23 mouse cellular contexts compared by ENCODE assay signal in genomic region chr15:79798591-79798990, GRCm38 (mm10). TPM values are rescaled to one million over a fixed set of nuclear protein-coding genes. Genes with fewer than 3 reads are reported as not detected.
DNase-seq lines count a peak whose midpoint lies in the region; ATAC-seq and TF ChIP-seq lines count a peak whose summit lies in the region.
"Had no signal": no experiment of that assay in that cellular context is flagged by ENCODE, and none has a peak within 500 bp of the region (broad histone marks: within the 10 kb centered on the region; RNA-seq: fewer than 3 reads in every experiment).

No protein-coding gene starts in this region.

- peak overlapping the region; percentile 36; the same call in 1 of the 2 replicates for H3K27ac ChIP-seq in cerebellum, adult 2 months (ENCODE audit: insufficient read depth, low read length)
- H3K27ac ChIP-seq: embryonic facial prominence, embryonic 12.5 days; gastrocnemius, adult 2 months; hindbrain, embryonic 15.5 days had no signal

- peak in 1 of 2 experiments; percentile 26 for DNase-seq in cerebellum, adult 2 months
- DNase-seq in cerebellum, postnatal 4 days (ENCODE audit: low spot score in 2 of 2): no peak
- peak; percentile 60 to 80 for DNase-seq in left cerebral cortex, adult 18-20 months (ENCODE audit: low spot score in 2 of 2)
- no peak for DNase-seq in left cerebral cortex, adult 11 months (ENCODE audit: low spot score)
- peak; percentile 79 for DNase-seq in brain, adult 2 months (ENCODE audit: low read depth, low spot score)
- DNase-seq in telencephalon, adult 2 months (ENCODE audit: low read depth, low spot score): peak; percentile 74
- DNase-seq: adrenal gland, postnatal 14 days; cerebellum, adult 8-10 months; gastrocnemius, adult 2 months; gastrocnemius, postnatal 25 days; heart, postnatal 36 days had no signal

- 46% methylated on average over 10 of the region's 10 CpGs for whole genome bisulfite sequencing in cerebellum, adult 2 months

- no peak for TF ChIP-seq POLR2A in cerebellum, adult 2 months (IDR thresholded peaks at IDR 0.05; ENCODE audit: borderline replicate concordance, insufficient read depth, low read length)

- no peak for ATAC-seq in CD4-positive, CD25-positive, alpha-beta regulatory T cell, adult 4 months
- ATAC-seq: activated CD4-positive, CD25-positive, alpha-beta regulatory T cell, adult 4 months; forebrain, embryonic 16.5 days; Patski had no signal

- no peak for TF ChIP-seq CTCF in cerebellum, adult 2 months (IDR thresholded peaks at IDR 0.05; ENCODE audit: borderline replicate concordance, insufficient read depth, low read depth, low read length)

- H3K4me3 ChIP-seq in cerebellum, adult 2 months (replicated peaks; ENCODE audit: insufficient read depth, low read depth, low read length): no peak overlapping the region
- H3K4me3 ChIP-seq: embryonic facial prominence, embryonic 12.5 days; gastrocnemius, adult 2 months; heart, embryonic 12.5 days; hindbrain, embryonic 15.5 days had no signal

- H3K27me3 ChIP-seq in cerebellum, adult 2 months (ENCODE audit: control insufficient read depth, insufficient read depth, low read length): no peaks in the 10 kb centered on the region

- peaks cover 70% of the 10 kb centered on the region for H3K4me1 ChIP-seq in cerebellum, adult 2 months (ENCODE audit: control insufficient read depth, insufficient read depth, low read length)
- H3K4me1 ChIP-seq: embryonic facial prominence, embryonic 12.5 days had no signal

RNA-seq across cellular contexts. Expression of gene Nptxr, which starts 6.0 kb away (rescaled TPM):
- 88.0 and 100 TPM in 2 replicates for polyA plus RNA-seq in cerebellum, adult 2 months (2012; rRNA removed)
- total RNA-seq in left cerebral cortex, adult 18-20 months (2021): 100 to 1,000 TPM; 691 to 759 TPM
- polyA plus RNA-seq in CD4-positive, CD25-positive, alpha-beta regulatory T cell, adult 4 months (2017; shearing (Covaris generic)): under 1 TPM in 1 of 2 experiments, not detected in 1; 0.42 TPM

RNA-seq across cellular contexts. Expression of gene Dnal4, which starts 20.9 kb away (rescaled TPM):
- polyA plus RNA-seq in cerebellum, adult 2 months (2012; rRNA removed): 55.1 and 56.7 TPM in 2 replicates
- 10 to 100 TPM; 53.0 to 56.9 TPM for total RNA-seq in left cerebral cortex, adult 18-20 months (2021)
- polyA plus RNA-seq in CD4-positive, CD25-positive, alpha-beta regulatory T cell, adult 4 months (2017; shearing (Covaris generic)): 10 to 100 TPM in 1 of 2 experiments, 1 to 10 TPM in 1; 6.9 to 10.4 TPM

RNA-seq across cellular contexts. Expression of gene Npcd, which starts 35.4 kb away (rescaled TPM):
- 1.7 and 4.1 TPM in 2 replicates for polyA plus RNA-seq in cerebellum, adult 2 months (2012; rRNA removed)
- 10 to 100 TPM in 1 of 2 experiments, 1 to 10 TPM in 1; 6.8 to 28.8 TPM for total RNA-seq in left cerebral cortex, adult 18-20 months (2021)
- not detected for polyA plus RNA-seq in CD4-positive, CD25-positive, alpha-beta regulatory T cell, adult 4 months (2017; shearing (Covaris generic))
- total RNA-seq: common myeloid progenitor, adult 5-6 weeks; granulocyte monocyte progenitor cell, adult 5-6 weeks had no signal
- polyA plus RNA-seq: activated CD4-positive, CD25-positive, alpha-beta regulatory T cell, adult 4 months; C2C12; forebrain, embryonic 11.5 days; forebrain, embryonic 16.5 days; heart, embryonic 12.5 days; heart, embryonic 16.5 days had no signal

RNA-seq across cellular contexts. Expression of gene Cbx6, which starts 35.9 kb away (rescaled TPM):
- polyA plus RNA-seq in cerebellum, adult 2 months (2012; rRNA removed): 183 TPM in 2 replicates
- total RNA-seq in left cerebral cortex, adult 18-20 months (2021): 100 to 1,000 TPM; 323 TPM
- polyA plus RNA-seq in CD4-positive, CD25-positive, alpha-beta regulatory T cell, adult 4 months (2017; shearing (Covaris generic)): 10 to 100 TPM in 1 of 2 experiments, 1 to 10 TPM in 1; 9.2 to 14.5 TPM

RNA-seq across cellular contexts. Expression of gene Sun2, which starts 56.3 kb away (rescaled TPM):
- 42.7 and 45.2 TPM in 2 replicates for polyA plus RNA-seq in cerebellum, adult 2 months (2012; rRNA removed)
- total RNA-seq in left cerebral cortex, adult 18-20 months (2021): 10 to 100 TPM; 46.7 to 49.4 TPM
- 10 to 100 TPM; 12.8 to 20.2 TPM for polyA plus RNA-seq in CD4-positive, CD25-positive, alpha-beta regulatory T cell, adult 4 months (2017; shearing (Covaris generic))

Comparison
In these comparisons a context has a peak if more than half of its experiments do, and no peak if none do; other contexts are left out.
1. DNase-seq: peak in left cerebral cortex, adult 18-20 months (2 of 2), brain, adult 2 months (single experiment) and telencephalon, adult 2 months (single experiment); none in cerebellum, postnatal 4 days (0 of 2) and left cerebral cortex, adult 11 months (single experiment).
2. RNA of gene Nptxr, which starts 6.0 kb away (polyA plus RNA-seq): 88.0 to 100 TPM in cerebellum, adult 2 months; 0.42 TPM in CD4-positive, CD25-positive, alpha-beta regulatory T cell, adult 4 months; every median in the first group is over 10 times any median in the second.